Mouse (Mus musculus) liver, postnatal 0 days (tissue): Measurements from ENCODE around the gene Zfp3. TPM values are rescaled to one million over a fixed set of nuclear protein-coding genes. Genes with fewer than 3 reads are reported as not detected.

ENCODE experiments used
- ATAC-seq: fragments of 200-750 bp; cut with Nextera tagmentation; 2 replicates; pipeline ENCODE4 v1.8.0; 2017; ENCODE audit warnings: mild to moderate bottlenecking, moderate library complexity
- DNase-seq: peaks from one replicate; pipeline ENCODE4 v3.0.0-alpha.2; 2016
- H3K27ac ChIP-seq: fragments of 300-500 bp; sonication (generic); 2 replicates; pipeline ENCODE4 v1.5.1; 2014; ENCODE audit warnings: antibody characterized with exemption, moderate library complexity, mild to moderate bottlenecking, low read depth
- H3K27me3 ChIP-seq: fragments of 300-500 bp; sonication (generic); 2 replicates; pipeline ENCODE4 v1.6.1; 2014; ENCODE audit warnings: low read length, control low read depth, mixed read lengths; ENCODE audit not compliant: insufficient read depth
- H3K36me3 ChIP-seq: fragments of 300-500 bp; sonication (generic); replicated peaks from 2 replicates; pipeline ENCODE4 v1.6.1; 2014; ENCODE audit warnings: mild to moderate bottlenecking, control low read depth, low read length, moderate library complexity, mixed read lengths; ENCODE audit not compliant: insufficient read depth
- H3K4me1 ChIP-seq: fragments of 300-500 bp; sonication (generic); 2 replicates; pipeline ENCODE4 v1.6.1; 2014; ENCODE audit warnings: antibody characterized with exemption, mild to moderate bottlenecking, control low read depth; ENCODE audit not compliant: insufficient read depth
- H3K4me2 ChIP-seq: fragments of 300-500 bp; sonication (generic); 2 replicates; pipeline ENCODE4 v1.6.1; 2014; ENCODE audit warnings: low read depth, mild to moderate bottlenecking, low read length, moderate library complexity, mixed read lengths
- H3K4me3 ChIP-seq: fragments of 300-500 bp; sonication (generic); 2 replicates; pipeline ENCODE4 v1.5.1; 2014; ENCODE audit warnings: low read depth, low read length
- H3K9ac ChIP-seq: fragments of 300-500 bp; sonication (generic); replicated peaks from 2 replicates; pipeline ENCODE4 v1.6.1; 2014; ENCODE audit warnings: mild to moderate bottlenecking, moderate library complexity
- H3K9me3 ChIP-seq: fragments of 300-500 bp; sonication (generic); 2 replicates; pipeline ENCODE4 v1.6.1; 2016; ENCODE audit warnings: mild to moderate bottlenecking, control low read depth, low read length, mixed read lengths
- CTCF ChIP-seq: sonication (generic); IDR thresholded peaks from 2 replicates; pipeline ENCODE4 v1.5.1; 2016; ENCODE audit warnings: antibody characterized with exemption, low read depth
- EP300 ChIP-seq: IDR thresholded peaks from 2 replicates; pipeline ENCODE4 v1.6.1; 2016; ENCODE audit warnings: antibody characterized with exemption, low read depth, mild to moderate bottlenecking
- WGBS: fragments of 180-500 bp; shearing (Covaris S2); extraction: QIAGEN DNeasy Blood & Tissue Kit; methylation state at CpG from one replicate; pipeline ENCODE4 v1.1.7; 2014; ENCODE audit not compliant: insufficient replicate concordance; 5-methylcytosine and 5-hydroxymethylcytosine counted together
- polyA plus RNA-seq: library from polyadenylated mRNA; unstranded; fragments of >200 nt; fragmentation: Nextera tagmentation; extraction: Ambion mirVana; gene quantifications from 2 replicates; pipeline ENCODE4 v1.2.1, GENCODE M21; 2015

Zfp3 gene
- polyA plus RNA-seq, 1 experiment from 2014 or later: 1.9 TPM

GRCm38 (mm10) chr11:70805641-70806175 is 41.7 kb downstream of the Zfp3 start:
- 53% methylated on average over 5 of the region's 8 CpGs for WGBS
- Histone ChIP-seq H3K27ac (peak overlapping the region; percentile 62), H3K9ac (no peak overlapping the region), H3K4me1 (peaks cover 15% of the 10 kb centered on the region), H3K4me3 (no peak overlapping the region), H3K36me3 (no peaks in the 10 kb centered on the region), H3K4me2 (peak overlapping the region; percentile 40), H3K27me3 (no peaks in the 10 kb centered on the region), H3K9me3 (no peaks in the 10 kb centered on the region)
- no peak for ATAC-seq
- TF ChIP-seq CTCF (no peak), EP300 (no peak)
- no peak for DNase-seq

- Histone ChIP-seq H3K4me2 (no peak overlapping the region), H3K27ac (no peak overlapping the region), H3K36me3 (no peaks in the 10 kb centered on the region), H3K9me3 (no peaks in the 10 kb centered on the region), H3K27me3 (no peaks in the 10 kb centered on the region), H3K9ac (no peak overlapping the region), H3K4me3 (no peak overlapping the region), H3K4me1 (peaks cover 15% of the 10 kb centered on the region)
- WGBS: 26% methylated on average over 4 of the region's 4 CpGs
- TF ChIP-seq CTCF: no peak
- TF ChIP-seq EP300: no peak
- no peak for DNase-seq
- ATAC-seq: no peak
Measured at GRCm38 (mm10) chr11:70806697-70807096, 42.7 kb downstream of the Zfp3 start.

- Histone ChIP-seq H3K36me3 (no peaks in the 10 kb centered on the region), H3K4me1 (peaks cover 20% of the 10 kb centered on the region), H3K4me2 (no peak overlapping the region), H3K4me3 (no peak overlapping the region), H3K9me3 (no peaks in the 10 kb centered on the region), H3K27me3 (no peaks in the 10 kb centered on the region), H3K27ac (no peak overlapping the region), H3K9ac (no peak overlapping the region)
- no peak for DNase-seq
- ATAC-seq: no peak
- TF ChIP-seq CTCF: no peak
- no peak for TF ChIP-seq EP300
- WGBS: 68% methylated on average over 4 of the region's 4 CpGs
Measured at GRCm38 (mm10) chr11:70807630-70808029, 43.6 kb downstream of the Zfp3 start.

GRCm38 (mm10) chr11:70808101-70808500 is 44.1 kb downstream of the Zfp3 start:
- DNase-seq (no peak), ATAC-seq (no peak)
- peaks cover 21% of the 10 kb centered on the region for H3K4me1 ChIP-seq
- TF ChIP-seq CTCF (no peak), EP300 (no peak)
- no peaks in the 10 kb centered on the region for H3K27me3 ChIP-seq
- H3K9ac ChIP-seq: no peak overlapping the region
- WGBS: 47% methylated on average over 3 of the region's 3 CpGs
- no peaks in the 10 kb centered on the region for H3K9me3 ChIP-seq
- H3K4me2 ChIP-seq: no peak overlapping the region
- H3K36me3 ChIP-seq: no peaks in the 10 kb centered on the region
- H3K4me3 ChIP-seq: no peak overlapping the region
- no peak overlapping the region for H3K27ac ChIP-seq

GRCm38 (mm10) chr11:70809011-70809410 is 45.0 kb downstream of the Zfp3 start:
- Histone ChIP-seq H3K36me3 (no peaks in the 10 kb centered on the region), H3K4me2 (no peak overlapping the region), H3K9ac (no peak overlapping the region), H3K27ac (no peak overlapping the region), H3K4me1 (peaks cover 16% of the 10 kb centered on the region), H3K4me3 (no peak overlapping the region), H3K27me3 (no peaks in the 10 kb centered on the region), H3K9me3 (no peaks in the 10 kb centered on the region)
- no peak for DNase-seq
- ATAC-seq: no peak
- 62% methylated on average over 1 of the region's 1 CpGs for WGBS
- no peak for TF ChIP-seq CTCF
- no peak for TF ChIP-seq EP300

- ATAC-seq (no peak), DNase-seq (no peak)
- 85% methylated on average over 5 of the region's 5 CpGs for WGBS
- Histone ChIP-seq H3K36me3 (no peaks in the 10 kb centered on the region), H3K4me1 (peaks cover 7% of the 10 kb centered on the region; the same call in 1 of the 2 replicates), H3K4me2 (no peak overlapping the region), H3K9ac (no peak overlapping the region), H3K9me3 (no peaks in the 10 kb centered on the region), H3K4me3 (no peak overlapping the region), H3K27ac (no peak overlapping the region), H3K27me3 (no peaks in the 10 kb centered on the region)
- no peak for TF ChIP-seq CTCF
- no peak for TF ChIP-seq EP300
Measured at GRCm38 (mm10) chr11:70811041-70811440, 47.0 kb downstream of the Zfp3 start.
